Mouse (Mus musculus) spleen, postnatal 36 days (tissue): Measurements from ENCODE around the gene Tcf12.

ENCODE experiments used
- DNase-seq, 2 experiments: peaks; one replicate each; pipeline ENCODE4 v3.0.0; 2022; ENCODE audit warnings: low spot score in 2 of 2, mixed read lengths in 1 of 2

The Tcf12 gene

GRCm38 (mm10) chr9:71981071-71981470 is 130.6 kb downstream of the Tcf12 start:
- no peak for DNase-seq

GRCm38 (mm10) chr9:71980579-71980978 is 131.1 kb downstream of the Tcf12 start:
- DNase-seq: no peak

- DNase-seq: no peak
Measured at GRCm38 (mm10) chr9:71978886-71979285, 132.8 kb downstream of the Tcf12 start.

- DNase-seq: peak; percentile 23 to 36
Measured at GRCm38 (mm10) chr9:71976034-71976433, 135.6 kb downstream of the Tcf12 start.

GRCm38 (mm10) chr9:71975141-71975540 is 136.5 kb downstream of the Tcf12 start:
- DNase-seq: no peak

- no peak for DNase-seq
Measured at GRCm38 (mm10) chr9:71974541-71974959, 137.1 kb downstream of the Tcf12 start.

GRCm38 (mm10) chr9:71964039-71964438 is 147.6 kb downstream of the Tcf12 start:
- DNase-seq: no peak

GRCm38 (mm10) chr9:71960026-71960396 is 151.7 kb downstream of the Tcf12 start:
- DNase-seq: no peak

GRCm38 (mm10) chr9:71959259-71960025 is 152.2 kb downstream of the Tcf12 start:
- no peak for DNase-seq

GRCm38 (mm10) chr9:71953217-71953616 is 158.5 kb downstream of the Tcf12 start:
- DNase-seq: no peak

GRCm38 (mm10) chr9:71952621-71953076 is 159.0 kb downstream of the Tcf12 start:
- peak; percentile 40 to 47 for DNase-seq

- DNase-seq: no peak
Measured at GRCm38 (mm10) chr9:71951926-71952325, 159.7 kb downstream of the Tcf12 start.

- DNase-seq: peak in 1 of 2 experiments; percentile 27
Measured at GRCm38 (mm10) chr9:71951341-71951740, 160.3 kb downstream of the Tcf12 start.

- no peak for DNase-seq
Measured at GRCm38 (mm10) chr9:71944801-71945200, 166.9 kb downstream of the Tcf12 start.

- no peak for DNase-seq
Measured at GRCm38 (mm10) chr9:71942424-71942823, 169.2 kb downstream of the Tcf12 start.

GRCm38 (mm10) chr9:71940016-71940415 is 171.7 kb downstream of the Tcf12 start:
- no peak for DNase-seq

GRCm38 (mm10) chr9:71936199-71936598 is 175.5 kb downstream of the Tcf12 start:
- DNase-seq: no peak

- no peak for DNase-seq
Measured at GRCm38 (mm10) chr9:71934833-71935232, 176.8 kb downstream of the Tcf12 start.

GRCm38 (mm10) chr9:71931965-71932364 is 179.7 kb downstream of the Tcf12 start:
- no peak for DNase-seq

- DNase-seq: no peak
Measured at GRCm38 (mm10) chr9:71931358-71931715, 180.3 kb downstream of the Tcf12 start.

GRCm38 (mm10) chr9:71930431-71931357 is 181.0 kb downstream of the Tcf12 start:
- DNase-seq: no peak

GRCm38 (mm10) chr9:71916662-71916953 is 195.1 kb downstream of the Tcf12 start:
- DNase-seq: no peak
